Mouse (Mus musculus): Measurements from ENCODE around the gene Cdk19.

DNA sequence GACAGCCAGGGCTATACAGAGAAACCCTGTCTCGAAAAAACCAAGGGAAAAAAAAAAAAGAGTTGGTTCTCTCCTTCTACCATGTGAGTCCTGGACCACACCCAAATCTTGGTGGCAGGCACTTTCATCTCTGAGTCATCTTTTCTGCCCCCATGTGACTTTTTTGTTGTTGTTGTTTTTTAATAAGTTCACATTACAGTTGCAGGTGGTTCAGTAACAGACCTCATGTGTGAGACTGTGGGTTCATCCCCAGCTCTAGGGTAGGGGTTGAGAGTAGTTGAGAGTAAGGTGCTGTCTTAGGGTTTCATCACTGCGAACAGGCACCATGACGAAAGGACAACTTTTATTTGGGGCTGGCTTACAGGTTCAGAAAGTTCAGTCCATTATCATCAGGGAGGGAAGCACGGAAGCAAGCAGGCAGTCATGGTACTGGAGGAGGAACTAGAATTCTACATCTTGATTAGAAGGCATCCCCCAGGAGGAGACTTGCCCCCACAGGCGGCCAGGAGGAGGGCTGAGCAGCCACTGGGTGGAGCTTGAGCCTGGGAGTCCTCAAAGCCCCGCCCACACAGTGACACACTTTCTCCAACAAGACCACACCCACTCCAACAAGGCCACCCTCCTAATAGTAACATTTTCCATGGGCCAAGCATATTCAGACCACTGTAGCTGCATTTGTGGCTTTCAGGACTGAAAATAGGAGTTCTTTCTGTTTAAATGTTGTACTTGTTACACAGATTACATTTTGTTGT, 29.3 kb upstream of the Cdk19 start:
- TF ChIP-seq POLR2A (IDR thresholded peaks at IDR 0.05; ENCODE audit: extremely low read depth, insufficient read depth, low read length), result no peak
- no peak for TF ChIP-seq CTCF (IDR thresholded peaks at IDR 0.05; ENCODE audit: extremely low read depth, insufficient read depth, low read length)
